Mouse (Mus musculus) forebrain, embryonic 11.5 days (tissue): Measurements from ENCODE around the gene Ireb2. TPM values are rescaled to one million over a fixed set of nuclear protein-coding genes. Genes with fewer than 3 reads are reported as not detected.
"Not testable (repeated sequence)": the region's sequence is repeated elsewhere in the genome, so short reads cannot be mapped to it uniquely, and the experiment has no call there.

Experiments
- ATAC-seq: fragments of 200-750 bp; cut with Nextera tagmentation; replicated peaks from 2 replicates; pipeline ENCODE4 v1.8.0; 2017; ENCODE audit warnings: moderate TSS enrichment; ENCODE audit not compliant: low FRiP score
- DNase-seq: peaks from one replicate; pipeline ENCODE4 v3.0.0-alpha.2; 2017; ENCODE audit warnings: low spot score
- H3K27ac ChIP-seq: fragments of 300-500 bp; sonication (generic); 2 replicates; pipeline ENCODE4 v1.5.1; 2014; ENCODE audit warnings: low read depth, low read length
- H3K27me3 ChIP-seq: fragments of 300-500 bp; sonication (generic); 2 replicates; pipeline ENCODE4 v1.6.1; 2014; ENCODE audit warnings: mild to moderate bottlenecking, low read length, mixed read lengths; ENCODE audit not compliant: control insufficient read depth, insufficient read depth
- H3K36me3 ChIP-seq: fragments of 300-500 bp; sonication (generic); 2 replicates; pipeline ENCODE4 v1.6.1; 2014; ENCODE audit warnings: mild to moderate bottlenecking, low read length, moderate library complexity, mixed read lengths; ENCODE audit not compliant: control insufficient read depth, insufficient read depth
- H3K4me1 ChIP-seq: fragments of 300-500 bp; sonication (generic); replicated peaks from 2 replicates; pipeline ENCODE4 v1.6.1; 2014; ENCODE audit warnings: low read length, mixed read lengths; ENCODE audit not compliant: control insufficient read depth, insufficient read depth
- H3K4me2 ChIP-seq: fragments of 300-500 bp; sonication (generic); 2 replicates; pipeline ENCODE4 v1.6.1; 2014; ENCODE audit warnings: low read depth, mild to moderate bottlenecking, low read length, moderate library complexity, mixed read lengths; ENCODE audit not compliant: severe bottlenecking
- H3K4me3 ChIP-seq: fragments of 300-500 bp; sonication (generic); 2 replicates; pipeline ENCODE4 v1.5.1; 2014; ENCODE audit warnings: low read depth, low read length
- H3K9ac ChIP-seq: fragments of 300-500 bp; sonication (generic); 2 replicates; pipeline ENCODE4 v1.6.1; 2014; ENCODE audit warnings: low read length
- H3K9me3 ChIP-seq: fragments of 300-500 bp; sonication (generic); 2 replicates; pipeline ENCODE4 v1.6.1; 2016; ENCODE audit warnings: low read length, mixed read lengths; ENCODE audit not compliant: control insufficient read depth
- WGBS: fragments of 180-500 bp; shearing (Covaris S2); extraction: QIAGEN DNeasy Blood & Tissue Kit; methylation state at CpG from one replicate; pipeline ENCODE4 v1.1.7; 2014; 5-methylcytosine and 5-hydroxymethylcytosine counted together
- polyA plus RNA-seq: library from polyadenylated mRNA; unstranded; fragments of >200 nt; fragmentation: Nextera tagmentation; extraction: Ambion mirVana; gene quantifications from 2 replicates; pipeline ENCODE4 v1.2.1, GENCODE M21; 2014

The Ireb2 gene
- polyA plus RNA-seq, 1 experiment from 2014 or later, result 72.5 TPM

- Histone ChIP-seq H3K4me1 (no peaks in the 10 kb centered on the region), H3K27ac (no peak overlapping the region), H3K36me3 (no peaks in the 10 kb centered on the region), H3K4me3 (no peak overlapping the region), H3K4me2 (no peak overlapping the region), H3K9ac (no peak overlapping the region), H3K27me3 (no peaks in the 10 kb centered on the region), H3K9me3 (no peaks in the 10 kb centered on the region)
- ATAC-seq, result no peak
- no peak for DNase-seq
- 68% methylated on average over 1 of the region's 1 CpGs for WGBS
Measured at GRCm38 (mm10) chr9:54840145-54840544, 23.4 kb upstream of the Ireb2 start.

DNA sequence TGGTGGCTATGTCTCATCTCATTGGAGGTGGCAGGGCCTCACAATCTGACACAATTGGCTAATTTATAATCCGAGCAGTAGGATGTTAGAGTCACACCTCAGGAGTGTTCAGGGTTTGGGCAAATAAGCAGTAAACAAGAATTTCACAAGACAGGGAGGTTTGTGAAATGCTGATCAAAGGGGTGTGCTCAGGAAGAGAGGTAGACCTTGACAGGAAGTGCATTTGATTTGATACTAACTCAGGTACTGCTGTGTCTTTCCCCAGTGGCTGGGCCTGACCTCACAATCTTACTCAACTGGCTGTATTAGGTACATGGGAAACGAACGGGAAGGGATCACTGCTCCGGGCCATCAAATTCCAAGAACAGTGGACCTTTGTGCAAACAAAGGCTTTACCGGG lies 21.3 kb upstream of the Ireb2 start:
- Histone ChIP-seq H3K4me1 (no peaks in the 10 kb centered on the region), H3K27me3 (no peaks in the 10 kb centered on the region), H3K4me2 (no peak overlapping the region), H3K4me3 (no peak overlapping the region), H3K27ac (no peak overlapping the region), H3K36me3 (no peaks in the 10 kb centered on the region), H3K9ac (no peak overlapping the region), H3K9me3 (no peaks in the 10 kb centered on the region)
- no peak for ATAC-seq
- 78% methylated on average over 5 of the region's 5 CpGs for WGBS
- DNase-seq, result no peak

- DNase-seq (no peak), ATAC-seq (no peak)
- 77% methylated on average over 6 of the region's 6 CpGs for WGBS
- Histone ChIP-seq H3K9me3 (no peaks in the 10 kb centered on the region), H3K4me1 (no peaks in the 10 kb centered on the region), H3K27ac (no peak overlapping the region), H3K36me3 (no peaks in the 10 kb centered on the region), H3K4me2 (no peak overlapping the region), H3K4me3 (no peak overlapping the region), H3K27me3 (no peaks in the 10 kb centered on the region), H3K9ac (no peak overlapping the region)
Measured at GRCm38 (mm10) chr9:54843887-54844286, 19.7 kb upstream of the Ireb2 start.

- DNase-seq, result no peak
- H3K4me1 ChIP-seq, result no peaks in the 10 kb centered on the region
- no peak overlapping the region for H3K9ac ChIP-seq
- H3K27ac ChIP-seq, result no peak overlapping the region
- H3K4me3 ChIP-seq, result no peak overlapping the region
- no peak for ATAC-seq
- no peaks in the 10 kb centered on the region for H3K9me3 ChIP-seq
- H3K27me3 ChIP-seq, result no peaks in the 10 kb centered on the region
- no peaks in the 10 kb centered on the region for H3K36me3 ChIP-seq
- no peak overlapping the region for H3K4me2 ChIP-seq
- 69% methylated on average over 3 of the region's 3 CpGs for WGBS
Measured at GRCm38 (mm10) chr9:54844556-54845176, 18.9 kb upstream of the Ireb2 start.

DNA sequence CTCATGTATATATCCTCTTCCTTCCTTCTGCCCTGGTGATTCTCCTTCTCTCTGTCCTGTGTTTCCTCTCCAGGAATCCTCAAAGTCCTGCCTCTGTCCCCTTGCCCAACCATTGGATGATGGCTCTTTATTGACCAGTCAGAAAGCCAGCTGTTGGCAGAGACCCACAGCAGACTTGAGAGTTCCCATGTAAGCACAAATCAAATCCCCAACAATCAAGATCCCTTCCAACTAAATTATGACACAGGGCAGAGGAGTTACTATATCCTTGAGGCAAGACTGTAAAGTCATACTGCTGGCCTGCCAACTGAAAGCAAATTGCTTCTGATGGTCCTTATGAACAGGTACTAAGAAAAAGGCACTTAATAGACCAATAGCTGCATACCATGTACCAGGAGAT lies 15.4 kb upstream of the Ireb2 start:
- no peak overlapping the region for H3K4me2 ChIP-seq
- H3K4me1 ChIP-seq, result no peaks in the 10 kb centered on the region
- no peak overlapping the region for H3K27ac ChIP-seq
- no peak overlapping the region for H3K9ac ChIP-seq
- H3K36me3 ChIP-seq, result no peaks in the 10 kb centered on the region
- no peak overlapping the region for H3K4me3 ChIP-seq
- no peaks in the 10 kb centered on the region for H3K27me3 ChIP-seq
- DNase-seq (no peak), ATAC-seq (no peak)
- H3K9me3 ChIP-seq, result no peaks in the 10 kb centered on the region

DNA sequence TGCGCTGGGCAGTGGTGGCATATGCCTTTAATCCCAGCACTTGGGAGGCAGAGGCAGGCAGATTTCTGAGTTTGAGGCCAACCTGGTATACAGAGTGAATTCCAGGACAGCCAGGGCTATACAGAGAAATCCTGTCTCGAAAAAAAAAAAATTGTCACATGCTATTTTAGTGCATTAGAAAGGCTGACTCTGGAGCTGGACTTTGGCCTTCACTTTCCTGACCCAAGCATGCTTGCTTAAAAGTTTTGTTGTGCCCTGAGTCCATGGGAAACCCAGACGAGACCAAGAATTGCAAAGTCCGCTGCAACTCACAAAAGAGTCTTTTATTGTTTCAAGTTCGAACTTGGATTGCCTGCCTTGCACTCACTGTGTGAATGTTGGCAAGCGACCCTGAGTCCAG lies 10.6 kb upstream of the Ireb2 start:
- not testable (repeated sequence) for H3K4me2 ChIP-seq, H3K36me3 ChIP-seq, H3K27ac ChIP-seq, H3K9ac ChIP-seq, H3K9me3 ChIP-seq, ATAC-seq, DNase-seq, H3K4me1 ChIP-seq, H3K4me3 ChIP-seq, H3K27me3 ChIP-seq
- WGBS, result 78% methylated on average over 6 of the region's 6 CpGs

DNA sequence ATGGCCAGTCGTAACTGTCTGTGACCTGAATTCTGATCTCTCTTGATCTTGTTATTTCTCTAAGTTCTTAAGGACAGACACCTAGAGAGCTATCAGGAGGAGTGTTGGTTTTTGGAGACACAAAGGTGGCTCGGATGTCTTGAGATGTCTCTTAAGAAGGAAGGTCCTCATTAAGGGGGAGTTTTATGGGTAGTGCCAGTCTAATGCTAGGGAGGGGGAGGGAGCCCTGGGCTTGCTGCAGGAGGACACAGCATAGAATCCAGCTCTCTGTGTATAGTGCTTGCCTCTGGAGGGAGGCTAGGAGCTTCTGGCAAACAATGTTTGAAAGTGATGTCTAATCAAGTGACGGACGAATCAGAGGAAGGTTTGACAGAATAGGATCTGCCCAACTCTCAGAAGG lies 10.0 kb upstream of the Ireb2 start:
- no peak overlapping the region for H3K27ac ChIP-seq
- WGBS, result 75% methylated on average over 4 of the region's 4 CpGs
- no peak overlapping the region for H3K4me2 ChIP-seq
- H3K4me3 ChIP-seq, result no peak overlapping the region
- H3K27me3 ChIP-seq, result no peaks in the 10 kb centered on the region
- no peaks in the 10 kb centered on the region for H3K36me3 ChIP-seq
- 0 out of 2 replicates have a peak, but pooled peaks cover 2% of the 10 kb centered on the region for H3K4me1 ChIP-seq
- H3K9ac ChIP-seq, result no peak overlapping the region
- ATAC-seq (no peak), DNase-seq (no peak)
- H3K9me3 ChIP-seq, result no peaks in the 10 kb centered on the region

DNA sequence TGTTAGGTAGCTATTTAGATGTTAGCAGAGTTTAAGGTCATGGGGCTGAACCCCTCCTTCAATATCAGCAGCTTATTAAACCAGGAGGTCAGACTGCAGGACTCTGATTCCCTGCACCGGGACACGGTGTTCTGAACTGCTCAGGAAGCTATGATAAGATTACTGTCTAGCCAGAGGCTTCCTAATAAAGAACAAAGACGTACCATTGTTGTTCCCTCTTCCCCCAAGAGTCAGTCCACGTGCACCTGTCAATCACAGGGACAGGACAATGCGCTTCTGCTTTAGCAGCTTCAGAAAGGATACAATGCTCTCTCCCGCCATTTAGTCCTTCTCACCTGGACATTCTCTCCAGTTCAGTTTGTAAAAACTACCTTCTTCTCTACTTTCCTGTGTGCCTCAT lies 8.0 kb upstream of the Ireb2 start:
- 23% methylated on average over 6 of the region's 6 CpGs for WGBS
- H3K27me3 ChIP-seq, result no peaks in the 10 kb centered on the region
- H3K4me1 ChIP-seq, result 0 out of 2 replicates have a peak, but pooled peaks cover 2% of the 10 kb centered on the region
- no peaks in the 10 kb centered on the region for H3K9me3 ChIP-seq
- no peak overlapping the region for H3K27ac ChIP-seq
- DNase-seq (no peak), ATAC-seq (no peak)
- no peak overlapping the region for H3K4me2 ChIP-seq
- H3K9ac ChIP-seq, result no peak overlapping the region
- H3K36me3 ChIP-seq, result no peaks in the 10 kb centered on the region
- H3K4me3 ChIP-seq, result no peak overlapping the region

DNA sequence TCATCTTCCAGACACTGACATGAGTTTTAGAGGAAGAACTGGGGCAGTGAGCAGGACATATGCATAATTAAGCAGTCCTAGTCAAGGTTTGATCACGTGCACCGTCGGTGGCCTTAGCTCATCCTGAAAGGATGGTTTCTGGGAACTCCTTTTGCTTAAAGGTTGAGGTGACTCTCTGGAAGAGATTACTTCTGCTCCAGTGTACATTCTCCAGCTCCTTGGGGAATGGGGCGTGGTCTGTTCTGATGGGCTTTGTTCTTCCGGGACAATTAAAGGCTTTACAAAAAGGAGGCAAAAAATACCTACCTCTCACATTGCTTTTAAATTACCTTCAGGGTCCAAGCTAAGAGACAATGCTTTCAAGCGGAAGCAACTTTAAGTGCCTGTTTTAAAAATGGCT lies 7.5 kb upstream of the Ireb2 start:
- Histone ChIP-seq H3K36me3 (no peaks in the 10 kb centered on the region), H3K9ac (no peak overlapping the region), H3K9me3 (no peaks in the 10 kb centered on the region), H3K4me2 (no peak overlapping the region), H3K27ac (no peak overlapping the region), H3K4me3 (no peak overlapping the region), H3K4me1 (peaks cover 3% of the 10 kb centered on the region; the same call in 1 of the 2 replicates), H3K27me3 (no peaks in the 10 kb centered on the region)
- 58% methylated on average over 6 of the region's 6 CpGs for whole genome bisulfite sequencing
- ATAC-seq (no peak), DNase-seq (no peak)
